Mouse (Mus musculus) limb, embryonic 11.5 days (tissue): ENCODE measurements around the gene Gpc6. TPM values are rescaled to one million over a fixed set of nuclear protein-coding genes. Genes with fewer than 3 reads are reported as not detected.

ENCODE experiments used
- ATAC-seq: fragments of 200-750 bp; cut with Nextera tagmentation; 2 replicates; pipeline ENCODE4 v1.8.0; 2017; ENCODE audit warnings: low read depth; ENCODE audit not compliant: insufficient number of reproducible peaks, low FRiP score, low TSS enrichment
- DNase-seq: peaks from one replicate; pipeline ENCODE4 v3.0.0-alpha.2; 2015; ENCODE audit warnings: low spot score
- H3K27ac ChIP-seq: fragments of 300-500 bp; sonication (generic); replicated peaks from 2 replicates; pipeline ENCODE4 v1.5.1; 2014; ENCODE audit warnings: low read depth, mild to moderate bottlenecking, low read length
- H3K27me3 ChIP-seq: fragments of 300-500 bp; sonication (generic); 2 replicates; pipeline ENCODE4 v1.6.1; 2014; ENCODE audit warnings: mild to moderate bottlenecking, low read length, mixed read lengths; ENCODE audit not compliant: control insufficient read depth, insufficient read depth
- H3K36me3 ChIP-seq: fragments of 300-500 bp; sonication (generic); 2 replicates; pipeline ENCODE4 v1.6.1; 2014; ENCODE audit warnings: mild to moderate bottlenecking, low read length, moderate library complexity, mixed read lengths; ENCODE audit not compliant: control insufficient read depth, insufficient read depth
- H3K4me1 ChIP-seq: fragments of 300-500 bp; sonication (generic); 2 replicates; pipeline ENCODE4 v1.6.1; 2014; ENCODE audit warnings: low read length, mixed read lengths; ENCODE audit not compliant: control insufficient read depth, insufficient read depth
- H3K4me2 ChIP-seq: fragments of 300-500 bp; sonication (generic); 2 replicates; pipeline ENCODE4 v1.6.1; 2014; ENCODE audit warnings: low read depth, mild to moderate bottlenecking, moderate library complexity; ENCODE audit not compliant: severe bottlenecking
- H3K4me3 ChIP-seq: fragments of 300-500 bp; sonication (generic); 2 replicates; pipeline ENCODE4 v1.5.1; 2014; ENCODE audit warnings: low read depth, low read length
- H3K9ac ChIP-seq: fragments of 300-500 bp; sonication (generic); 2 replicates; pipeline ENCODE4 v1.6.1; 2014; ENCODE audit warnings: mild to moderate bottlenecking, low read length
- H3K9me3 ChIP-seq: fragments of 300-500 bp; sonication (generic); 2 replicates; pipeline ENCODE4 v1.6.1; 2016; ENCODE audit warnings: low read length; ENCODE audit not compliant: control insufficient read depth
- WGBS: fragments of 180-500 bp; shearing (Covaris S2); extraction: QIAGEN DNeasy Blood & Tissue Kit; methylation state at CpG from one replicate; pipeline ENCODE4 v1.1.7; 2014; 5-methylcytosine and 5-hydroxymethylcytosine counted together
- polyA plus RNA-seq: library from polyadenylated mRNA; unstranded; fragments of >200 nt; fragmentation: Nextera tagmentation; extraction: Ambion mirVana; gene quantifications from 2 replicates; pipeline ENCODE4 v1.2.1, GENCODE M21; 2014

Gene Gpc6
- polyA plus RNA-seq, 1 experiment from 2014 or later = 39.1 TPM

DNA sequence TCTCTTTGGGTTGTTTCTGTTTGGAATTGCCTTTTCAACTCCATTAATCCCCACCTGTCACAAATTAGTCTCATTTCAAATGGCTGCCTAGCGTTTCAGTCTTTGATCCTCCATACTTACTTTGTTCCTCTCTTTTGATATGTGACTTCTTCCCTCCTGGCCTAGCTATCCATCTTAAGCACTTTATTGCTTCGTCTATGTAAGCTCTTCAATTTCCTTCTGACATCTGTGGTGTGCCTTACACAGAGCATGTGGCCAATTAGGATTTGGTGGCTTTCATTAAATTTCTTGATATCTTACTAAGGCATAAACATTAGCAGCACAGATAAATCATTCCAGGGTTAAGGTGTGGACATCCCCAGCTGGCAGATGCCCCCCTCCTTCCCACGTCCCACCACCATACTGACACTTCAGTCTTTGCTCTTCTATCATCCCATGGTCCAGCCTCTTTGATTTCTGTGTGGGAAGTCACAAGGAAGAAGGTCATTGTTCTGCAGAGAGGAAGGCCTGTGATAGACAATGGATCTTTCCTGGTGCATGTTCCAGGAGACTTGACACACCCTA is 88.5 kb downstream of the Gpc6 start:
- no peak overlapping the region for H3K4me2 ChIP-seq
- no peaks in the 10 kb centered on the region for H3K36me3 ChIP-seq
- 16% methylated on average over 3 of the region's 3 CpGs for WGBS
- no peak overlapping the region for H3K9ac ChIP-seq
- DNase-seq (no peak), ATAC-seq (no peak)
- no peak overlapping the region for H3K4me3 ChIP-seq
- H3K9me3 ChIP-seq = no peaks in the 10 kb centered on the region
- H3K4me1 ChIP-seq = peaks cover 4% of the 10 kb centered on the region; the same call in 1 of the 2 replicates
- H3K27ac ChIP-seq = no peak overlapping the region
- H3K27me3 ChIP-seq = no peaks in the 10 kb centered on the region

DNA sequence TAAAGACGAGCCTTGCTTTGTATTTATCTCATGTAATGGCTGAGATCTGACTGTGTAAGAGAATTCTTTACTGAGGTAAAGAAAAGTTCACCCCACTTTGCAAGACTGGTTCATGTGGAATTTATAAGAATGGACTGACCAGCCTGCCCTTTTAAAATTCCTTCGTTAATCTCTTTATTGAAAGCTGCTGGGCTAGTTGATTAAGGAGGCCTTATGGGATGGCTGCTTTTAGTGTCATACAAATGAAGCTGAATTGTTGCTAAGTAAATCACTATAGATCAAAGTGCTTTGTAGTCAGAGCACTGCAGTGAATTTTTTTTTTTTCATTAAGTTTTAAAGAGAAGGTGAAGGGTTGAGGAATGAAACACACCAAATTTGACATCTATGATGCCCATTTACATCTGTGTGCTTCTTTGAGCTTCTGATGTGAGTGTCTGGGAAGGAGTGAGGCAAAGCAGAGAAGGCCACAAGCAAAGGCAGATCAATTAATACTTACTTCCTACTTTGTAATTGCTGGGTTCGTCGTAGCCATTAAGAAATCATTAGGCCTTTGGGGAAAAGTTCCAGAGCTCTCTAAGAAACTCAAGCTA is 90.3 kb downstream of the Gpc6 start:
- no peaks in the 10 kb centered on the region for H3K36me3 ChIP-seq
- H3K27me3 ChIP-seq = no peaks in the 10 kb centered on the region
- ATAC-seq = peak; percentile 27; the same call in 1 of the 2 replicates
- no peak overlapping the region for H3K4me2 ChIP-seq
- no peak overlapping the region for H3K4me3 ChIP-seq
- no peak overlapping the region for H3K27ac ChIP-seq
- 6% methylated on average over 4 of the region's 4 CpGs for WGBS
- H3K9me3 ChIP-seq = no peaks in the 10 kb centered on the region
- H3K9ac ChIP-seq = no peak overlapping the region
- peaks cover 3% of the 10 kb centered on the region; the same call in 1 of the 2 replicates for H3K4me1 ChIP-seq
- no peak for DNase-seq

DNA sequence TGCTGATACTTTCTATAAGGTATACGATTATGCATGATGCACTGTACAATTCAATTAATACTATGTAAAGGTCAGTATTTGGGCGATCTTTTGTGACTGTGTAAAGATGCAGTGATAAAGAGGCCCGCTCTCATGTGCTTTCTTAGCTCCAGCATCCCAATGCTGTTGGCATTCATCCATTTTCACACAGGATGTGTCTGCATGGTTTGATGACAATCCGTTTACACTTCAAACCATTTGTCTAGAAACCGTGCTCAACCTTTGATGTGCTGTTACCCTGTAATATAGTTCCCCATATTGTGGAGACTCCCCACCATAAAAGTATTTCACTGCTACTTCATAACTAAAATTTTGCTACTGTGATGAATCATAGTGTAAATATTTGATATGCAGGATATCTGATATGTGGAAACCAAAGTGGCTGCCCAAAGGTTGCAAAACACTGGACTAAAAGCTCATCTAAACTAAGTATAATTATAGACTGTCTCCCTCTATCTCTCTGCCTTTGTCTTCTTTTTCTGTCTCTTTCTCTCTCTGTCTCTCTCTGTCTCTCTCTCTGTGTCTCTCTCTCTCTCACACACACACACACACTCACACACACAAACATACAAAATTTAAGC is 97.2 kb downstream of the Gpc6 start:
- Histone ChIP-seq H3K9me3 (no peaks in the 10 kb centered on the region), H3K9ac (no peak overlapping the region), H3K4me2 (no peak overlapping the region), H3K27ac (no peak overlapping the region), H3K27me3 (no peaks in the 10 kb centered on the region), H3K4me3 (no peak overlapping the region), H3K4me1 (peaks cover 3% of the 10 kb centered on the region; the same call in 1 of the 2 replicates), H3K36me3 (no peaks in the 10 kb centered on the region)
- WGBS = 82% methylated on average over 5 of the region's 5 CpGs
- DNase-seq = no peak
- no peak for ATAC-seq

DNA sequence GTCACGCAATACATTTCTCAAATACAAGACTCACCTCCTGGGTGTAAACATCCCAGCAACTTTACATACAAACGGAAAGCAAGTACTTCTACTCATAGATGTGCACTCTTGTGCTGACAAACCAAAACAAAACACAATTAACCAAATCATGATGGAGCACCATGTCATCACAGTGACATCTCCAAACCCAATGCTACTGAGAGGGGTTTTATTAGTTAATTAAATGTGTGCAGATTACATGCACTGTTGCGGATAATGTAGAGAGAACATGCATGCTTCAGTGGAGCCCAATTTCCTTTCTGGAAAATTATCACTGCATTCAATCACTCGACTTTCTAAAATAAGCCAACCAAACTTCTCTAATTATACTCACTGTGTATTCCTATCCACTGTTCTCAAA is 109.0 kb downstream of the Gpc6 start:
- Histone ChIP-seq H3K9ac (no peak overlapping the region), H3K4me2 (no peak overlapping the region), H3K4me3 (no peak overlapping the region), H3K4me1 (no peaks in the 10 kb centered on the region), H3K27me3 (no peaks in the 10 kb centered on the region), H3K9me3 (no peaks in the 10 kb centered on the region), H3K27ac (no peak overlapping the region), H3K36me3 (no peaks in the 10 kb centered on the region)
- 94% methylated on average over 4 of the region's 4 CpGs for WGBS
- DNase-seq (no peak), ATAC-seq (no peak)

DNA sequence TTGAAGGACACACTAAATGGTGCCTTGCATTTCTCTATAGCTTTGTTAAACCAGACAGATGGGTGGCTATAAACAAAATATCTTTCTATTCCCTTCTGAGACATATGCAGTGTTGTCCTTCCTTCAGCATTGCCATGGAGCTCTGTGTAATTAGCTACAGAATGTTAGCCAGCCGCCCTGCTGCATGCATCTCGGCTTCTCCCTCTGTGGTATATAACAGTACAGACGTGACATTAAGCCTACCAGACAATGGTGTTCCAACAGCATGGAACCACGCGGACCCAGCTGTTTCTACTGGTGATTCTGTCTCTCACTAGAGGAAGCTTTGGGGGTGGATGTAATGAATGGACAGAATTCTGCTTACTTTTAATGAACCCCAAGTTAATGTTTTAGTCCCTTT is 115.9 kb downstream of the Gpc6 start:
- Histone ChIP-seq H3K4me1 (no peaks in the 10 kb centered on the region), H3K4me2 (no peak overlapping the region), H3K27ac (no peak overlapping the region), H3K9ac (no peak overlapping the region), H3K36me3 (no peaks in the 10 kb centered on the region), H3K9me3 (no peaks in the 10 kb centered on the region), H3K27me3 (no peaks in the 10 kb centered on the region), H3K4me3 (no peak overlapping the region)
- no peak for DNase-seq
- WGBS = 80% methylated on average over 5 of the region's 5 CpGs
- ATAC-seq = no peak

DNA sequence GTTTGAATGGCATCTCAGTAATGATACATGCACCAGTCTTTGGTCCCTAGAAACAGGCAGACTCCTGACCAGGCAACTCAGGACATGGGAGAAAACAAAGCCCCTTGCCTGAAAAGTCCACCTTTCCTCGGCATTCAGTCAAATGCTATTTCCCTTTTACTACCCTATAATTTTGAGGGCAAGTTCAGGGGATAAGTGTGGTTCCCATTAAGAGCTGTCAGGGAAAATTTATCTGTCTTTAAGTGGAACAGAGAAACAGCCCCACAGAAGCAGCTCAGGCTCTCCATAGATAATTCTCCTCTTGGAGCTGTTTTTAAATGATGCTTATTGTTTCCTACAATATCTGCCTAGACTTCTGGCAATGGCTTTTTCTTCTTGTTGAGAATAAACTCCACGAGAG is 123.8 kb downstream of the Gpc6 start:
- H3K4me2 ChIP-seq = no peak overlapping the region
- H3K27ac ChIP-seq = no peak overlapping the region
- no peak for DNase-seq
- no peak for ATAC-seq
- no peaks in the 10 kb centered on the region; the same call in none of the 2 replicates for H3K4me1 ChIP-seq
- no peak overlapping the region for H3K9ac ChIP-seq
- H3K9me3 ChIP-seq = no peaks in the 10 kb centered on the region
- H3K36me3 ChIP-seq = no peaks in the 10 kb centered on the region
- H3K27me3 ChIP-seq = no peaks in the 10 kb centered on the region
- WGBS = 26% methylated on average over 2 of the region's 2 CpGs
- H3K4me3 ChIP-seq = no peak overlapping the region

DNA sequence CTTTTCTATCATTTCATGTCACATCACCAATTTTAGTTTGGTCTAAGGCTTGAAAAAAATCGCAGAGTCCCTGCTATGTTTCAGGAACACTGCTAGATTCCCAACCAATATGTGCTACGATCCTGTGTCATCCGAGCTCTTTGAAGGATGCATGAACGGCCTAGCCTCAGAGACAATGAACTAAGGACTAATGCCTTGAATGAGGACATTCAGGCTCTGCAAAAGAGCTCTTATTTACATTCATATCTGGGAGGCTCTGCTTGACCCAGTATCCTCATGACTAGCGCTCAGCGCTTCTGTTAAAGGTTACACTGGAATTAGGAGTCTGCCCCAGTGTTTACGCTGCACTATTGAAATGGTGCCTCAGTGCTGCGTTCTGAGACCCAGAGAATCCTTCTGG is 125.8 kb downstream of the Gpc6 start:
- H3K36me3 ChIP-seq = no peaks in the 10 kb centered on the region
- 91% methylated on average over 8 of the region's 8 CpGs for WGBS
- no peaks in the 10 kb centered on the region for H3K9me3 ChIP-seq
- no peak overlapping the region for H3K4me3 ChIP-seq
- no peaks in the 10 kb centered on the region; the same call in none of the 2 replicates for H3K4me1 ChIP-seq
- ATAC-seq (no peak), DNase-seq (no peak)
- no peaks in the 10 kb centered on the region for H3K27me3 ChIP-seq
- no peak overlapping the region for H3K4me2 ChIP-seq
- H3K27ac ChIP-seq = no peak overlapping the region
- no peak overlapping the region for H3K9ac ChIP-seq

DNA sequence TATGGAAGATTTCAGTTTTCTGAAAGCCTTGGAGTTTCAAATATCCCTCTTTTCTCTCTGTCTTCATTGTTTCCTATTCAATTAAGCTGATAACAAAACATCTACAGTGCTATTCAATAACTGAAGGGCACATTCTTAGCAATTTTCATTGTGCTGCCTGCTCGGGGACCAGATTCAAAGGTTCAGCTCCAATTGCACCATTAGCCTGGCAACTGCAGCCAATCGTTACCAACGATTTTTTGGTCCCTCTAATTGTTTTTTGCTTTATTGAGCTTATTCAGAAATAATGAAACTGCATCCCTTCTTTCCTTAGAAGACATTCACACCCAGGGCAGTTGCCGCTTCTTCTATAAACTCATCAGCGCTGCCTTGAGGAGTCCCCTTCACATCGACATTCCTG is 128.2 kb downstream of the Gpc6 start:
- Histone ChIP-seq H3K9ac (no peak overlapping the region), H3K4me1 (no peaks in the 10 kb centered on the region; the same call in 1 of the 2 replicates), H3K9me3 (no peaks in the 10 kb centered on the region), H3K4me2 (no peak overlapping the region), H3K4me3 (no peak overlapping the region), H3K27me3 (no peaks in the 10 kb centered on the region), H3K36me3 (no peaks in the 10 kb centered on the region), H3K27ac (no peak overlapping the region)
- ATAC-seq (no peak), DNase-seq (no peak)
- 83% methylated on average over 6 of the region's 6 CpGs for WGBS
